Mouse (Mus musculus) forebrain, embryonic 12.5 days (tissue): ENCODE data around the gene Cfap99. TPM values are rescaled to one million over a fixed set of nuclear protein-coding genes. Genes with fewer than 3 reads are reported as not detected.

Source experiments
- ATAC-seq: fragments of 200-750 bp; cut with Nextera tagmentation; 2 replicates; pipeline ENCODE4 v1.8.0; 2017; ENCODE audit warnings: moderate TSS enrichment; ENCODE audit not compliant: low FRiP score
- H3K27ac ChIP-seq: fragments of 300-500 bp; sonication (generic); 2 replicates; pipeline ENCODE4 v1.5.1; 2016; ENCODE audit warnings: mild to moderate bottlenecking
- H3K27me3 ChIP-seq: fragments of 300-500 bp; sonication (generic); 2 replicates; pipeline ENCODE4 v1.6.1; 2016; ENCODE audit warnings: mild to moderate bottlenecking
- H3K36me3 ChIP-seq: fragments of 300-500 bp; sonication (generic); replicated peaks from 2 replicates; pipeline ENCODE4 v1.6.1; 2016; ENCODE audit warnings: mild to moderate bottlenecking
- H3K4me1 ChIP-seq: fragments of 300-500 bp; sonication (generic); 2 replicates; pipeline ENCODE4 v1.6.1; 2016
- H3K4me2 ChIP-seq: fragments of 300-500 bp; sonication (generic); 2 replicates; pipeline ENCODE4 v1.6.1; 2016; ENCODE audit warnings: mild to moderate bottlenecking, moderate library complexity
- H3K4me3 ChIP-seq: fragments of 300-500 bp; sonication (generic); replicated peaks from 2 replicates; pipeline ENCODE4 v1.5.1; 2016; ENCODE audit warnings: mild to moderate bottlenecking
- H3K9ac ChIP-seq: fragments of 300-500 bp; sonication (generic); 2 replicates; pipeline ENCODE4 v1.6.1; 2016; ENCODE audit warnings: mild to moderate bottlenecking
- H3K9me3 ChIP-seq: fragments of 300-500 bp; sonication (generic); 2 replicates; pipeline ENCODE4 v1.6.1; 2016
- WGBS: fragments of 180-500 bp; shearing (Covaris S2); methylation state at CpG from one replicate; pipeline ENCODE4 v1.1.7; 2016; 5-methylcytosine and 5-hydroxymethylcytosine counted together
- polyA plus RNA-seq: library from polyadenylated mRNA; unstranded; fragments of >200 nt; fragmentation: Nextera tagmentation; extraction: Ambion mirVana; gene quantifications from 2 replicates; pipeline ENCODE4 v1.2.1, GENCODE M21; 2016

The Cfap99 gene
- polyA plus RNA-seq, 1 experiment from 2014 or later = not detected

GRCm38 (mm10) chr5:34352084-34352631, 63.8 kb downstream of the Cfap99 start:
- H3K27me3 ChIP-seq = no peaks in the 10 kb centered on the region
- 96% methylated on average over 3 of the region's 3 CpGs for WGBS
- H3K4me2 ChIP-seq = no peak overlapping the region
- H3K27ac ChIP-seq = no peak overlapping the region
- H3K9ac ChIP-seq = no peak overlapping the region
- no peak for ATAC-seq
- H3K4me3 ChIP-seq = no peak overlapping the region
- no peaks in the 10 kb centered on the region for H3K9me3 ChIP-seq
- peaks cover 91% of the 10 kb centered on the region for H3K36me3 ChIP-seq
- no peaks in the 10 kb centered on the region for H3K4me1 ChIP-seq

DNA sequence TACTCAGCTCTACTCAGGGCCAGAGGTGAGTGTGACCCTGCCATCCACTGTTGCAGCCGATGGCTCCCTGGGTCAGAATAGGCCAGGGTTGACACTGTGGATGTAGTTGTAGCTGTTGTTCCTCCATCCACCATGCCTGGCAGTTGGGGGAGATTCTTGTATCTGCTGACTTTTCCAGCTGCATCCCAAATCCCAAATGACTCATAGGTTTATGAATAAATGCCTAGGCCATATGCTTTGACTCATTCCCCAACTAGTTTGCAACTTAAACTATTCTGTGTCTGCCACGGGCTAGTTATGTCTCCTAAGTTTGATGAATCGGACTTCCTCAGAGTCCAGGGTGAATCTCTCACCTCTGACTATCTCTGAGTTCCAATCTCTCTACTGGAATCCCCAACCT, 71.9 kb downstream of the Cfap99 start:
- Histone ChIP-seq H3K4me2 (no peak overlapping the region), H3K4me1 (no peaks in the 10 kb centered on the region), H3K4me3 (no peak overlapping the region), H3K9me3 (no peaks in the 10 kb centered on the region), H3K36me3 (peaks cover 63% of the 10 kb centered on the region), H3K9ac (no peak overlapping the region), H3K27ac (no peak overlapping the region), H3K27me3 (no peaks in the 10 kb centered on the region)
- WGBS = 94% methylated on average over 3 of the region's 3 CpGs
- no peak for ATAC-seq

DNA sequence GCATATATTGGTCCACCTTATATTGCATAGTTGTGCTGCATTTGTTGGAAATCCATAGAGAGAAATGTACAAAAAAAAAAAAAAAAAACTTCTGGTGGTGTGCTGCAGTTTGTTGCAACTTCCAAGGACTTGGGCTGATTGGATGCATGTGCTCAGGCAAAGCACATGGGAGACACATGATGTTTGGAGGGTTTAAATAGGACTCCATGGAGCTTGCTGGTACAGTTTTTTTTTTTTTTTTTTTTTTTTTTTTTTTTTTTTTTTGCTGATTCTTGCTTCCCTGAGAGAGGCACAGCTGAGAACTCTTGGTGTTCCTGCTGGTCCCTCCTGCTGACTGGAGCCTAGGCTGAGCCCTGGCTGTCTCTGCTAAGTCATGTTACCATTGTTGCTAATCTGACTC, 74.7 kb downstream of the Cfap99 start:
- Histone ChIP-seq H3K4me2 (no peak overlapping the region), H3K4me3 (no peak overlapping the region), H3K27ac (no peak overlapping the region), H3K4me1 (no peaks in the 10 kb centered on the region), H3K9me3 (no peaks in the 10 kb centered on the region), H3K36me3 (peaks cover 45% of the 10 kb centered on the region), H3K9ac (no peak overlapping the region), H3K27me3 (no peaks in the 10 kb centered on the region)
- no peak for ATAC-seq

DNA sequence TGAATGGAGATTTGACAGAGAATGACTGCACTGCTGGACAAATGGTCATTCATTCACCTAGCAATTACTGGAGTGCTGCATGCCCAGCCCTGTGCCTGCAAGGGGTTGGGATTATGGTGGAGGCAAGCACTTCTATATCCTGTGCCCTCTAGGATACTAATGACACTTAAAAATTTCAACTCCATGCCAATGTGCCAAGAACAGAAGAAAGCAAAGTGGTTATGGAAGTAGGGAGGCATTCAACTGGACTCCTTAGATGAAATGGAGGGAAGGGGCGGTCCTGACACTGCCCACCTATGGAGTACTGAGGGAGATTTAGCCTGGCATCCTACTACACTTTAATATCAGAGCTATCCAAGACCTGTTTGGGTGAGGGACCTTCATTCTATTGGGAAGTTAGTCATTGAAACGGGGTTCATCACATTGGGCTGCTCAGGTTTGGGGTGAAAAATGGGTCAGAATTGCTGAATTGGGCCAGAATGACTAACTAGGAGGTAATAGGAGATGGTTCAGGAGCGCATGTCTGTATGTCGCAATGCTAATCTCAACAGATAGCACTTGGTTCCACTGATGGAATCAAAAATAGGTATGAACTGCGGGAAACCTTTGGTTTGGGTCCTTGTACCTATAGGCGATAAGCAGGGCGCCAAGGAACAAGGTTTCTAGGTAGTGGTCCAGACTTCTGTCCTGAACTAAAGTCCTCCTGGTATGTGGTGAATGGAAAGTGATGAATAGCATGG, 80.3 kb downstream of the Cfap99 start:
- peaks cover 21% of the 10 kb centered on the region for H3K4me1 ChIP-seq
- H3K9me3 ChIP-seq = no peaks in the 10 kb centered on the region
- H3K27me3 ChIP-seq = no peaks in the 10 kb centered on the region
- no peak; the same call in 1 of the 2 replicates for ATAC-seq
- peaks cover 8% of the 10 kb centered on the region for H3K36me3 ChIP-seq
- peak overlapping the region; percentile 51 for H3K4me2 ChIP-seq
- WGBS = 71% methylated on average over 7 of the region's 7 CpGs
- H3K4me3 ChIP-seq = peak overlapping the region; percentile 96
- H3K27ac ChIP-seq = peak overlapping the region; percentile 89
- H3K9ac ChIP-seq = peak overlapping the region; percentile 70

DNA sequence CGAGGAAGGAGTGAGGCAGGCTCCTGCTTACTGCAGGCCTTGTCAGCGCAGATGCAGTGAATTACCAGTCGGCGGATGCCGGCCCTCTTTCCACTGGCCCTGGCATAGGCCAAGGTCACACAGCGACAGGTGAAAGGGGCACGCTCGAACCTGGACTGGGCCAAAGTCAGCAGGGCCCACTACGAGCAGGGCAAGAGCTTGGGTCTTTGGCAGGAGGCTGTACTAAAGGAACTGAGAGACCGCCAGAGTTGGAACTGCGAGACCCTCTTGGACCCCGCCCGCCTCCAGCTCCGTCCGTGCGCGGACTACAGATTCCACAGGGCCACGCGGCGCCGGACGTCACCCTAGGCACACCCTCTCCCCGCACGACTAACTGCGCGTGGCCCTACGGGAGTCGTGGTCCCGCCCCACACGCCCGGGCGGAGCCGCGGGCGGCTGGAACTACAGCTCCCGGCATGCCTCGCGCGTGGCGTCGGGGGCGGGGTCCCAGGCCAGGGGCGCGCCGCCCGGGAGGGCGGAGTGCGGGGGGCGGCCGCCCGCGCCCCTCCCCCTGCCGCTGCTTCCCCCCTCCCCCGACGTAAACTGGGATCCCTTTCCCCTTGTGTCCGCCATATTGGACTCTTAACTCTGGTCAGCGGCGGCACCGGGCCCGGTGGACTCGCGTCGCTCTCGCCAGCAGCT, 81.1 kb downstream of the Cfap99 start, which contains the start of gene Fam193a:
Gene Fam193a (plus strand): TSS at position 593 of the 681 bp plus-strand sequence.
- Histone ChIP-seq H3K9ac (peak within 1 kb of the TSS; percentile 94), H3K27me3 (no peaks in the 10 kb centered on the region), H3K9me3 (no peaks in the 10 kb centered on the region), H3K4me3 (peak within 1 kb of the TSS; percentile 96), H3K27ac (peak within 1 kb of the TSS; percentile 89), H3K4me1 (peaks cover 21% of the 10 kb centered on the region), H3K36me3 (peaks cover 7% of the 10 kb centered on the region), H3K4me2 (peak within 1 kb of the TSS; percentile 76)
- ATAC-seq = peak; percentile 100
- WGBS = 0% methylated on average over 41 of the region's 64 CpGs

GRCm38 (mm10) chr5:34370022-34370823, 81.8 kb downstream of the Cfap99 start:
- 0 out of 2 replicates have a peak, but pooled peaks cover 3% of the 10 kb centered on the region for H3K36me3 ChIP-seq

GRCm38 (mm10) chr5:34370840-34371239, 82.4 kb downstream of the Cfap99 start:
- no peaks in the 10 kb centered on the region for H3K9me3 ChIP-seq
- H3K4me1 ChIP-seq = peaks cover 21% of the 10 kb centered on the region
- ATAC-seq = no peak
- WGBS = 37% methylated on average over 8 of the region's 8 CpGs
- H3K27me3 ChIP-seq = no peaks in the 10 kb centered on the region
- peak overlapping the region; percentile 96 for H3K4me3 ChIP-seq
- H3K27ac ChIP-seq = no peak overlapping the region
- H3K9ac ChIP-seq = peak overlapping the region; percentile 94
- H3K36me3 ChIP-seq = no peaks in the 10 kb centered on the region
- H3K4me2 ChIP-seq = peak overlapping the region; percentile 76

More at GRCm38 (mm10) chr5:34370022-34370823, 81.8 kb downstream of the Cfap99 start:
- H3K4me1 ChIP-seq = peaks cover 21% of the 10 kb centered on the region
- under 1% methylated on average over 66 of the region's 114 CpGs for WGBS
- peak overlapping the region; percentile 94 for H3K9ac ChIP-seq
- no peaks in the 10 kb centered on the region for H3K9me3 ChIP-seq
- H3K4me2 ChIP-seq = peak overlapping the region; percentile 76
- no peaks in the 10 kb centered on the region for H3K27me3 ChIP-seq
- ATAC-seq = no peak
- peak overlapping the region; percentile 96 for H3K4me3 ChIP-seq
- H3K27ac ChIP-seq = peak overlapping the region; percentile 83

DNA sequence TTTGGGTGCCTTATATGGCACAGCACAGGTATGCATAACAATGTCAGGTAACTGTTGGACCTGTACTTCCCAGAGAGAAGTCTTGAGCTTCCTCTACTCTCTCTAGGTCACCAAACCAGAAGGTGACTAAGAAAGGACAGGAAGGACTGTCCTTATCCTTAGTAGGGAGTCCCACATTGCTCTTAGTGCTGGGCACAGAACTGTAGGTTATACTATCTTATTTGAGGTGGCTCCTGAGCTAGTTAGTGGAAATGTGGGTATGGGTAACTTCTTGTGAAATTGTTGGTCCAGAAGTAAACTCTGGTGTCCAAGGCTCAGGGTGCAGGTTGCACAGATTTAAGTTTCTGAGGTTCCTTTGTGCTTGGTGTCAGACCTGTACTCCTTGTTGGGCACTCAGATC, 83.7 kb downstream of the Cfap99 start:
- Histone ChIP-seq H3K36me3 (no peaks in the 10 kb centered on the region; the same call in 1 of the 2 replicates), H3K4me3 (no peak overlapping the region), H3K27ac (no peak overlapping the region), H3K9me3 (no peaks in the 10 kb centered on the region), H3K9ac (no peak overlapping the region), H3K27me3 (no peaks in the 10 kb centered on the region), H3K4me1 (peaks cover 21% of the 10 kb centered on the region), H3K4me2 (peak overlapping the region; percentile 24; the same call in 1 of the 2 replicates)
- no peak for ATAC-seq

GRCm38 (mm10) chr5:34372541-34372940, 84.1 kb downstream of the Cfap99 start:
- H3K27me3 ChIP-seq = no peaks in the 10 kb centered on the region
- H3K4me3 ChIP-seq = no peak overlapping the region
- no peak overlapping the region for H3K9ac ChIP-seq
- no peaks in the 10 kb centered on the region; the same call in 1 of the 2 replicates for H3K36me3 ChIP-seq
- no peaks in the 10 kb centered on the region for H3K9me3 ChIP-seq
- no peak for ATAC-seq
- no peak overlapping the region for H3K4me2 ChIP-seq
- no peak overlapping the region for H3K27ac ChIP-seq
- H3K4me1 ChIP-seq = peaks cover 21% of the 10 kb centered on the region

Other genes with a start within 250 kb of the Cfap99 start
- gene Poln, start 119.2 kb upstream of the Cfap99 start, polyA plus RNA-seq = 0.62 and 0.80 TPM in 2 replicates
- 43.1 and 45.3 TPM in 2 replicates for gene Haus3, start 119.1 kb upstream of the Cfap99 start, polyA plus RNA-seq
- gene Mxd4, start 100.9 kb upstream of the Cfap99 start, polyA plus RNA-seq = 25.0 and 25.8 TPM in 2 replicates
- gene Zfyve28, start 151 bp upstream of the Cfap99 start, polyA plus RNA-seq = 2.1 and 2.6 TPM in 2 replicates
- gene Rnf4, start 47.7 kb downstream of the Cfap99 start, polyA plus RNA-seq = 178 and 180 TPM in 2 replicates
- gene Fam193a, start 81.3 kb downstream of the Cfap99 start, polyA plus RNA-seq = 17.8 and 19.9 TPM in 2 replicates
- 6.7 and 9.2 TPM in 2 replicates for gene Tnip2, start 225.4 kb downstream of the Cfap99 start, polyA plus RNA-seq
- gene Sh3bp2, start 237.2 kb downstream of the Cfap99 start, polyA plus RNA-seq = 18.5 and 20.1 TPM in 2 replicates